Mouse (Mus musculus) liver, postnatal 0 days (tissue): ENCODE data around the gene Fam228b. TPM values are rescaled to one million over a fixed set of nuclear protein-coding genes. Genes with fewer than 3 reads are reported as not detected.
"Not testable (repeated sequence)": the region's sequence is repeated elsewhere in the genome, so short reads cannot be mapped to it uniquely, and the experiment has no call there.

Source experiments
- ATAC-seq: fragments of 200-750 bp; cut with Nextera tagmentation; 2 replicates; pipeline ENCODE4 v1.8.0; 2017; ENCODE audit warnings: mild to moderate bottlenecking, moderate library complexity
- DNase-seq: peaks from one replicate; pipeline ENCODE4 v3.0.0-alpha.2; 2016
- H3K27ac ChIP-seq: fragments of 300-500 bp; sonication (generic); 2 replicates; pipeline ENCODE4 v1.5.1; 2014; ENCODE audit warnings: antibody characterized with exemption, moderate library complexity, mild to moderate bottlenecking, low read depth
- H3K27me3 ChIP-seq: fragments of 300-500 bp; sonication (generic); 2 replicates; pipeline ENCODE4 v1.6.1; 2014; ENCODE audit warnings: low read length, control low read depth, mixed read lengths; ENCODE audit not compliant: insufficient read depth
- H3K36me3 ChIP-seq: fragments of 300-500 bp; sonication (generic); replicated peaks from 2 replicates; pipeline ENCODE4 v1.6.1; 2014; ENCODE audit warnings: mild to moderate bottlenecking, control low read depth, low read length, moderate library complexity, mixed read lengths; ENCODE audit not compliant: insufficient read depth
- H3K4me1 ChIP-seq: fragments of 300-500 bp; sonication (generic); 2 replicates; pipeline ENCODE4 v1.6.1; 2014; ENCODE audit warnings: antibody characterized with exemption, mild to moderate bottlenecking, control low read depth; ENCODE audit not compliant: insufficient read depth
- H3K4me2 ChIP-seq: fragments of 300-500 bp; sonication (generic); 2 replicates; pipeline ENCODE4 v1.6.1; 2014; ENCODE audit warnings: low read depth, mild to moderate bottlenecking, low read length, moderate library complexity, mixed read lengths
- H3K4me3 ChIP-seq: fragments of 300-500 bp; sonication (generic); 2 replicates; pipeline ENCODE4 v1.5.1; 2014; ENCODE audit warnings: low read depth, low read length
- H3K9ac ChIP-seq: fragments of 300-500 bp; sonication (generic); replicated peaks from 2 replicates; pipeline ENCODE4 v1.6.1; 2014; ENCODE audit warnings: mild to moderate bottlenecking, moderate library complexity
- H3K9me3 ChIP-seq: fragments of 300-500 bp; sonication (generic); 2 replicates; pipeline ENCODE4 v1.6.1; 2016; ENCODE audit warnings: mild to moderate bottlenecking, control low read depth, low read length, mixed read lengths
- CTCF ChIP-seq: sonication (generic); IDR thresholded peaks from 2 replicates; pipeline ENCODE4 v1.5.1; 2016; ENCODE audit warnings: antibody characterized with exemption, low read depth
- EP300 ChIP-seq: IDR thresholded peaks from 2 replicates; pipeline ENCODE4 v1.6.1; 2016; ENCODE audit warnings: antibody characterized with exemption, low read depth, mild to moderate bottlenecking
- WGBS: fragments of 180-500 bp; shearing (Covaris S2); extraction: QIAGEN DNeasy Blood & Tissue Kit; methylation state at CpG from one replicate; pipeline ENCODE4 v1.1.7; 2014; ENCODE audit not compliant: insufficient replicate concordance; 5-methylcytosine and 5-hydroxymethylcytosine counted together
- polyA plus RNA-seq: library from polyadenylated mRNA; unstranded; fragments of >200 nt; fragmentation: Nextera tagmentation; extraction: Ambion mirVana; gene quantifications from 2 replicates; pipeline ENCODE4 v1.2.1, GENCODE M21; 2015

Fam228b gene
- polyA plus RNA-seq, result 0.44 and 0.68 TPM in 2 replicates

DNA sequence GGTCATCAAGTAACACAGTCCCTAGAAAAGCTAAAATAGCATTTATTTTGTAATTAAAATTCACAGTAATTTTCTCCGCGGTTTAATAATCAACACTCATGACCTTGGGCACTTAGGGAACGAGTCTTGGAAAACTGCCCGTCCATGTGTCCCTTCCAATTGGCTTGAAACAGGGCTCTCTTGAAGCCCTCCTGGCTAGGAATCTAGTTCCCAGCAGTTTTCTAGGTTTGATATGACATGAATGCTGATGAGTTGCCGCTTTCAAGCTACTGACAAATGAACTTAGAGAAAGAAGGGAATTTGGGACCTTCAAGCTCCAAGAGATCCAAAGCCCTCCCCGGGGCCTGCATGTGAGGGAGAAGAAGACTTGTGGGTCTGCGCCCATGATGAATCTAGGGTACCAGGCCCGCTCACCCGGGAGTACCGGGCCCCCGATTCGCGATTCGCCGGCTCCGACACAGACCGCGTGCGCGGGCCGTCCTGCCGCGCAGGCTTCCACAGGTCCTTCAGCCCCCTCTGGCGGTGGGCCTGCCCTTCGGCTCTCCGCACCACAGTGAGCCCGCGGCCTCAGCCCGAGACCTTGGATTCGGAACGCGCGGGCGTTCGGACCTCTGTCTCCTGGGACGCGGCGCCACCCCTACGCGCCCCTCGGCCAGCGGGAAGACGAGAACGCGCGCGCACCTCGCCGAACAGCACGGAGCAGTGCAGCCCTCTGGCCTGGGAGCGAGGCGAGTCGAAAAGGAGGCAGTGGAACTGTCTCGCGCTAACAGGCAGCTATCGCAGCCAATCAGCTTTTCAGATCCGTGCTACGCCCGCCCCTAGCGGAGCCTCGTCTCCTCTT lies at the start of gene Fam228b, which contains the start of gene Pfn4:
TSS of gene Fam228b (minus strand) at position 776 of the 841 bp plus-strand sequence.
TSS of gene Pfn4 (plus strand) at position 531 of the 841 bp plus-strand sequence.
- H3K9me3 ChIP-seq, result no peaks in the 10 kb centered on the region
- H3K4me3 ChIP-seq, result peak within 1 kb of the TSS; percentile 68
- peak within 1 kb of the TSS; percentile 77 for H3K9ac ChIP-seq
- H3K4me2 ChIP-seq, result peak within 1 kb of the TSS; percentile 69
- peaks cover 5% of the 10 kb centered on the region for H3K4me1 ChIP-seq
- DNase-seq (peak; percentile 93), ATAC-seq (peak; percentile 99)
- H3K27ac ChIP-seq, result peak within 1 kb of the TSS; percentile 69
- peak; percentile 97 for TF ChIP-seq CTCF
- TF ChIP-seq EP300, result no peak
- 5% methylated on average over 61 of the region's 61 CpGs for WGBS
- no peaks in the 10 kb centered on the region for H3K27me3 ChIP-seq
- no peaks in the 10 kb centered on the region for H3K36me3 ChIP-seq

DNA sequence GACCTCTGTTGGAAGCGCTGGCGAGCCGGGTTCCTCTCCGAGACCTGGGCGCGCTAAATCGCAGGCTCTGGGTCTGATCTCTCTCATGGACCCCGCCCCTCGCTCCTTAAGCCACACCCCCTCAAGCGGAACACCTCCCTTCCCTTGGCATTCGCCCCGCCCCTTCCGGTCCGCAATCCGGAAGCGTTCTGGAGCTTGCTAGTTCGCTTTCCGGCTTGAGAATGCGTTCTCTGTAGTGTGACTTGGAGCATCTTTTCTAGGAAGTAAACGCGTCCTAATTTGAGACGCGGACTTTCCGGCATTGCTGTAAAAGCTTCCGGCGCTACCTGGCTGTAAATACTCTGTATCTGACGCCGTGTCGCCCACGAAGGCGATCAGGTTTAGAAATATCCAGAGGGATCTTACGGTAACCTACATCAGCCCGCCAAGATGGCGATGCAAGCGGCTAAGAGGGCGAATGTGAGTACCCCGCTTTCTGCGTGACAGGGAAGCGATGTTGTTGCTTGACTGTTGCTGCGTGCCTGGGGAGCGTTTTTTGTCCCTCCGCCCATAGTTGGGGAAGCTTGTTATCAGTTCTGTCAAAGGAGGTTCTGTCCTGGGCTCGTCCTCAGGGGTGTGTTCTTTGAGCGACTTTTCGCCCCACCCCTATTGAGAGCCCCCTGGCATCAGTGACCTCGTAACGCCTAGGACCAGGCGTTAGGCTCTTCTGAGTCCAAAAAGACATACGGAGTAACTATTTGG lies 48.5 kb upstream of the Fam228b start, which contains the start of gene Sf3b6:
TSS of gene Sf3b6 (plus strand) at position 184 of the 741 bp plus-strand sequence.
- under 1% methylated on average over 48 of the region's 49 CpGs for WGBS
- peak; percentile 99 for ATAC-seq
- TF ChIP-seq CTCF (no peak), EP300 (peak; percentile 21; the same call in 1 of the 2 replicates)
- no peaks in the 10 kb centered on the region for H3K9me3 ChIP-seq
- peaks cover 14% of the 10 kb centered on the region for H3K4me1 ChIP-seq
- H3K4me3 ChIP-seq, result peak within 1 kb of the TSS; percentile 81
- H3K36me3 ChIP-seq, result peaks cover 18% of the 10 kb centered on the region
- DNase-seq, result peak; percentile 99
- peak within 1 kb of the TSS; percentile 83 for H3K9ac ChIP-seq
- peak within 1 kb of the TSS; percentile 84 for H3K27ac ChIP-seq
- H3K27me3 ChIP-seq, result no peaks in the 10 kb centered on the region
- H3K4me2 ChIP-seq, result peak within 1 kb of the TSS; percentile 89

DNA sequence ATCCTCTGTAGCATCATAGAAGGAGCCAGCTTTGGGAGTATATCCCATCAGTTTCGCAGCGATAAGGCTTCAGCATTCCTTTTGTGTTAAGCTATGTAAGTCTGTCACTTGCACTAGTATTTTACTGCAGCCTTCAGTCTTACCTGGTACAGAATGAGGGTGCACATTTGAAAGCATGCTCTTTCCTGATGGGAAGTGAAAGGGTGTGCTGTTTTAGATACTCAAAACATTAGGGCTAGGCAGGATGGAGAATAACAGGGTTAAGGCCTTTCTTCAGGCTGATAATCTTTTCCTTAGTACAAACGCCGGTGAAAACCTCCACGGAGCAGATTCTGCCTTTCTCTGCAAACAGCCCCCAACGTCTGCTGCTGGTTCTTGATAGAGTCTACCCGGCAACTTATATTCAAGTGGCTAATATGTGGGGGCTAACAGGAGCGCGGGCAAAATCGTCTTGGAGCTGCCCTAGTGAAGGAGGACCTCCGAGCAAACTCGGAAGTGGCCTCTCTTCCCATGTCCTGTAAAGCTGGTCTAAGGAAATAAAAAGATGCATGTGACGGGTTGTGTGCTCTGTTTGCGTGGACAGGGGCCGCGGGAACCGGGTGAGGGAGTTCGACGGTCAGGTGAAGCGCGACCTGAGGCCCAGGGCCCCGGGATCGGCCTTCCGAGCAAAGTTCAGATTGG lies 47.8 kb upstream of the Fam228b start:
- H3K9ac ChIP-seq, result peak overlapping the region; percentile 73
- peaks cover 14% of the 10 kb centered on the region for H3K4me1 ChIP-seq
- 9% methylated on average over 24 of the region's 24 CpGs for whole genome bisulfite sequencing
- no peak for TF ChIP-seq EP300
- no peak for TF ChIP-seq CTCF
- no peak for ATAC-seq
- DNase-seq, result no peak
- no peaks in the 10 kb centered on the region for H3K9me3 ChIP-seq
- H3K36me3 ChIP-seq, result peaks cover 15% of the 10 kb centered on the region
- H3K4me2 ChIP-seq, result peak overlapping the region; percentile 89
- peak overlapping the region; percentile 84 for H3K27ac ChIP-seq
- no peaks in the 10 kb centered on the region for H3K27me3 ChIP-seq
- peak overlapping the region; percentile 81 for H3K4me3 ChIP-seq

DNA sequence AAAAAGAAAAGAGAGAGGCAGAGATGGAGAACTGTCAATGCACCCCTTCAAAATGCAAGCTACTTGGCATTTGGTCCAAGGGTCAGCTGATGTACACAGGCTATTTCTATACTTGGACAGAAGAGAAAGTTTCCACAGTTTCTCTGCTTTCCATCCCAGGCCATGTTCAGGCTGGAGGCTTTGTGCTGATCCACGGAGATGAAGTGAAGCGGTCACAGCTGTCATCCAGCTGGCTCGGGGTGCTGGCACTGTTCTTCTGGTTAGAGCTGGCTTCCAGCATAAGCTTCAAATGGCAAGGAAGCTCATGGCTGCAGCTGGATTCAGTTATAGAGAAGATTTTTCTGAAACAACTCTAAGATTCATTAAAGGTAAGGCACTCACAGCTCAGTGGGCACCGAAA lies 44.6 kb upstream of the Fam228b start:
- Histone ChIP-seq H3K36me3 (no peaks in the 10 kb centered on the region), H3K27ac (no peak overlapping the region), H3K4me1 (peaks cover 10% of the 10 kb centered on the region), H3K9me3 (no peaks in the 10 kb centered on the region), H3K27me3 (no peaks in the 10 kb centered on the region), H3K9ac (no peak overlapping the region), H3K4me2 (no peak overlapping the region), H3K4me3 (no peak overlapping the region)
- no peak for TF ChIP-seq EP300
- TF ChIP-seq CTCF, result no peak
- WGBS, result 79% methylated on average over 4 of the region's 4 CpGs
- no peak for ATAC-seq
- no peak for DNase-seq

DNA sequence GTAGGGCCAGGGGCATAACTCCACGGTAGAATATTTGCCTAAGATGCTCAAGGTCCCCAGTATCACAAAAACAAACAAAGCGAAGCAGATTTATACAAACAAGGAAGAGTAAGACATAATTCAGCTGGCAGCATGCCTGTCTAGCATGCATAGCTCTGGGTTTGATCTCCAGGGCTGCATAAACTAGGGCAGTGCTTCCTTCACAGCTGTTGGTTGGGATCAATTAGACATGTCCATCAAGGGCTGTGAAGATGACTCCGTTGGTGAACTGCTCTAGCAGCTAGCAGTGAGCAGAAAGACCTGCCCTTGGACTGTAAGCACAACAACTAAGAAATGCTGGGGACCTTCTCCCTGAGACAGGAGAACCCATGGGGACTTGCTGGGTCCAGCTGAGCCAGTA lies 42.6 kb upstream of the Fam228b start:
- DNase-seq (no peak), ATAC-seq (no peak)
- Histone ChIP-seq H3K9me3 (no peaks in the 10 kb centered on the region), H3K4me1 (peaks cover 4% of the 10 kb centered on the region; the same call in 1 of the 2 replicates), H3K9ac (no peak overlapping the region), H3K27me3 (no peaks in the 10 kb centered on the region), H3K4me3 (no peak overlapping the region), H3K36me3 (no peaks in the 10 kb centered on the region), H3K4me2 (no peak overlapping the region), H3K27ac (no peak overlapping the region)
- TF ChIP-seq EP300, result no peak
- TF ChIP-seq CTCF, result no peak
- 62% methylated on average over 3 of the region's 3 CpGs for WGBS

DNA sequence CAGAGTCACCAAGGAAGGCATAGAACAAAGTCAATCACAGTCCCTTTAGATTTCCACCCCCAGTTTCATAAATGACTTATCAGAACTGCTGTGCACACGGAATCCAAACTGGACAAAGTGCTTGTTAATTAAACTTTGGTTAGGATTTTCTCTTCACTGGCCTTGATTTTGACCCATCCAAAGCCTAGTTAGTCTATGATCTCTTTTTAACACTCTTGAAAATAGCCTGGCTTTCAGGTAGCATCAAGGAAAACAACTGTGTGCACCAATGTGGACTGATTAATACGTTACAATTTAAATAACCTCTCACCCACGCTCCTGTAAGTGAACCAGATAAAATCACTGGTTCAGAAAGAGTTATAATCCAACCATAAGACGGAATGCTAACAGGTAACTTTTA lies 42.0 kb upstream of the Fam228b start:
- no peak for DNase-seq
- Histone ChIP-seq H3K4me3 (no peak overlapping the region), H3K9me3 (no peaks in the 10 kb centered on the region), H3K4me1 (no peaks in the 10 kb centered on the region), H3K27ac (no peak overlapping the region), H3K27me3 (no peaks in the 10 kb centered on the region), H3K9ac (no peak overlapping the region), H3K4me2 (no peak overlapping the region), H3K36me3 (no peaks in the 10 kb centered on the region)
- WGBS, result 72% methylated on average over 4 of the region's 4 CpGs
- ATAC-seq, result no peak
- TF ChIP-seq EP300, result no peak
- no peak for TF ChIP-seq CTCF

DNA sequence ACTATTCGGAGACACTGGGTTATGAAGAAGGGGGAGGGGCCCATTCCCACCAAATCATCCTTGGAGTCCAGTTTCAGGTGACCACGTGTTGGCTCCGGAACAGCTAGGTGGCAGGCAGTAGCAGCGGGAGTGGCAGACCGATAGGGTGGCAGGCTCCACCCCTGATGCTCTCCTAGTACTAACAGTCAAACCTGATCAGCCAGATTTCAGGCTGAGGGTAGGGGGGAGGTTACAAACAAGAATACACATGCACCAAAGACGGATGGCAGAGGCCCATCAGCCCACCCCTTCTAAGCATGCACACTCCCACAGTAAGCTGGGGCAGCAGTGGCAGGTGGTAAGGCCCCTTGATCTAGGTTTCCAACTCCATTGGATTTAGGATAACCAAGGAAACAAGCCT lies 28.4 kb upstream of the Fam228b start:
- not testable (repeated sequence) for H3K36me3 ChIP-seq, H3K4me1 ChIP-seq, H3K27ac ChIP-seq, H3K9ac ChIP-seq, DNase-seq, H3K27me3 ChIP-seq, H3K4me2 ChIP-seq, H3K9me3 ChIP-seq, ATAC-seq, H3K4me3 ChIP-seq
- WGBS, result 69% methylated on average over 6 of the region's 6 CpGs
